Comparison of ENCODE assay signal across 17 mouse cellular contexts in genomic region chr4:140615771-140616170, GRCm38 (mm10). TPM values are rescaled to one million over a fixed set of nuclear protein-coding genes. Genes with fewer than 3 reads are reported as not detected.
DNase-seq lines count a peak whose midpoint lies in the region; ATAC-seq and TF ChIP-seq lines count a peak whose summit lies in the region.
"Had no signal": no experiment of that assay in that cellular context is flagged by ENCODE, and none has a peak within 500 bp of the region (broad histone marks: within the 10 kb centered on the region; RNA-seq: fewer than 3 reads in every experiment).

No protein-coding gene starts in this region.

- H3K4me1 ChIP-seq in intestine, embryonic 15.5 days (replicated peaks): peaks cover 44% of the 10 kb centered on the region
- H3K4me1 ChIP-seq in intestine, embryonic 16.5 days (ENCODE audit: control insufficient read depth, insufficient read depth, low read length): peaks cover 34% of the 10 kb centered on the region
- peaks cover 14% of the 10 kb centered on the region for H3K4me1 ChIP-seq in lung, adult 2 months (ENCODE audit: control insufficient read depth, insufficient read depth, low read length)
- no peaks in the 10 kb centered on the region for H3K4me1 ChIP-seq in intestine, postnatal 0 days (replicated peaks; ENCODE audit: control insufficient read depth, insufficient read depth, low read length)

- no peaks in the 10 kb centered on the region for H3K27me3 ChIP-seq in intestine, embryonic 15.5 days (replicated peaks)
- H3K27me3 ChIP-seq in intestine, embryonic 16.5 days (replicated peaks; ENCODE audit: control insufficient read depth, insufficient read depth, low read length): no peaks in the 10 kb centered on the region
- no peaks in the 10 kb centered on the region for H3K27me3 ChIP-seq in intestine, postnatal 0 days (replicated peaks; ENCODE audit: control insufficient read depth, insufficient read depth, low read length)
- H3K27me3 ChIP-seq: embryonic facial prominence, embryonic 15.5 days; midbrain, embryonic 13.5 days; neural tube, embryonic 15.5 days had no signal

- H3K27ac ChIP-seq in intestine, embryonic 15.5 days: no peak overlapping the region
- H3K27ac ChIP-seq in intestine, embryonic 16.5 days (ENCODE audit: low read length): no peak overlapping the region
- peak overlapping the region; percentile 10; the same call in 1 of the 2 replicates for H3K27ac ChIP-seq in intestine, postnatal 0 days (ENCODE audit: low read depth, low read length)
- H3K27ac ChIP-seq: embryonic facial prominence, embryonic 15.5 days; forebrain, embryonic 10.5 days; macrophage; midbrain, embryonic 13.5 days; neural tube, embryonic 15.5 days had no signal

- DNase-seq in lung, adult 2 months: peak; percentile 35
- DNase-seq in lung, postnatal 4 days: no peak
- DNase-seq in right cerebral cortex, postnatal 10 days (ENCODE audit: low spot score in 2 of 2): no peak
- DNase-seq in layer of hippocampus, postnatal 25 days (ENCODE audit: extremely low spot score in 1 of 2, low spot score in 1 of 2): no peak
- DNase-seq: cerebellum, adult 9-11 months; heart, postnatal 14 days; thymus, adult 18-20 months had no signal

- TF ChIP-seq POLR2A in lung, adult 2 months (IDR thresholded peaks at IDR 0.05; ENCODE audit: borderline replicate concordance, extremely low read depth, low read depth, low read length): no peak

- H3K36me3 ChIP-seq in intestine, embryonic 15.5 days: no peaks in the 10 kb centered on the region
- no peaks in the 10 kb centered on the region for H3K36me3 ChIP-seq in intestine, embryonic 16.5 days (ENCODE audit: control insufficient read depth, insufficient read depth, low read length)
- no peaks in the 10 kb centered on the region; the same call in 1 of the 2 replicates for H3K36me3 ChIP-seq in intestine, postnatal 0 days (ENCODE audit: control insufficient read depth, insufficient read depth)
- H3K36me3 ChIP-seq: G1E had no signal

- peak overlapping the region; percentile 37 for H3K4me2 ChIP-seq in intestine, embryonic 15.5 days (replicated peaks)
- H3K4me2 ChIP-seq in intestine, embryonic 16.5 days (ENCODE audit: low read depth, low read length): no peak overlapping the region
- no peak overlapping the region for H3K4me2 ChIP-seq in intestine, postnatal 0 days (replicated peaks; ENCODE audit: low read depth)
- H3K4me2 ChIP-seq: embryonic facial prominence, embryonic 15.5 days; midbrain, embryonic 13.5 days; neural tube, embryonic 15.5 days had no signal

- 68% methylated on average over 7 of the region's 7 CpGs for WGBS in intestine, embryonic 15.5 days
- 62% methylated on average over 7 of the region's 7 CpGs for WGBS in intestine, embryonic 16.5 days
- 50% methylated on average over 7 of the region's 7 CpGs for WGBS in lung, adult 2 months
- whole genome bisulfite sequencing in intestine, postnatal 0 days: 54% methylated on average over 7 of the region's 7 CpGs

- no peak for ATAC-seq in intestine, embryonic 15.5 days
- ATAC-seq in intestine, embryonic 16.5 days: no peak
- ATAC-seq in intestine, postnatal 0 days: no peak
- ATAC-seq: midbrain, embryonic 13.5 days had no signal

- H3K4me3 ChIP-seq in intestine, embryonic 15.5 days (replicated peaks): no peak overlapping the region
- H3K4me3 ChIP-seq in intestine, embryonic 16.5 days (ENCODE audit: low read length): no peak overlapping the region
- H3K4me3 ChIP-seq in lung, adult 2 months (replicated peaks; ENCODE audit: extremely low read depth, low read depth, low read length): no peak overlapping the region
- no peak overlapping the region for H3K4me3 ChIP-seq in intestine, postnatal 0 days (ENCODE audit: low read depth, low read length)
- H3K4me3 ChIP-seq: embryonic facial prominence, embryonic 15.5 days; forebrain, embryonic 10.5 days; midbrain, embryonic 13.5 days; myocyte; neural tube, embryonic 15.5 days had no signal

- TF ChIP-seq CTCF in lung, adult 2 months (IDR thresholded peaks at IDR 0.05; ENCODE audit: insufficient read depth, low read length): no peak
- TF ChIP-seq CTCF in intestine, postnatal 0 days (IDR thresholded peaks at IDR 0.05; ENCODE audit: low read depth): no peak

- 0 out of 2 replicates have a peak overlapping the region, but pooled peaks have one; percentile 1 for H3K9ac ChIP-seq in intestine, embryonic 15.5 days
- H3K9ac ChIP-seq in intestine, embryonic 16.5 days (ENCODE audit: low read depth, low read length): no peak overlapping the region
- H3K9ac ChIP-seq in intestine, postnatal 0 days (ENCODE audit: low read depth, low read length): no peak overlapping the region
- H3K9ac ChIP-seq: embryonic facial prominence, embryonic 15.5 days; midbrain, embryonic 13.5 days; neural tube, embryonic 15.5 days had no signal

- no peaks in the 10 kb centered on the region for H3K9me3 ChIP-seq in intestine, embryonic 15.5 days
- H3K9me3 ChIP-seq in intestine, embryonic 16.5 days (ENCODE audit: control insufficient read depth, low read length): no peaks in the 10 kb centered on the region
- no peaks in the 10 kb centered on the region for H3K9me3 ChIP-seq in intestine, postnatal 0 days (ENCODE audit: control insufficient read depth)
- H3K9me3 ChIP-seq: embryonic facial prominence, embryonic 15.5 days; forebrain, embryonic 10.5 days; G1E; midbrain, embryonic 13.5 days; neural tube, embryonic 15.5 days had no signal

RNA-seq across cellular contexts. Expression of gene Arhgef10l, which starts 50.0 kb away (rescaled TPM):
- polyA plus RNA-seq in intestine, embryonic 15.5 days (2015; fragmentation: Nextera tagmentation; extraction: Ambion mirVana): 15.3 and 16.2 TPM in 2 replicates
- polyA plus RNA-seq in intestine, embryonic 16.5 days (2015; fragmentation: Nextera tagmentation; extraction: Ambion mirVana): 12.1 and 14.3 TPM in 2 replicates
- polyA plus RNA-seq in lung, adult 2 months (2012; rRNA removed): 29.2 and 34.6 TPM in 2 replicates
- polyA plus RNA-seq in intestine, postnatal 0 days (2015; fragmentation: Nextera tagmentation; extraction: Ambion mirVana): 3.9 and 5.4 TPM in 2 replicates
- 10 to 100 TPM; 43.4 to 46.6 TPM for total RNA-seq in layer of hippocampus, postnatal 25 days (2021)
